Mouse (Mus musculus) CH12.LX (cell line): ENCODE data around the gene Mrpl54. TPM values are rescaled to one million over a fixed set of nuclear protein-coding genes. Genes with fewer than 3 reads are reported as not detected.

Experiments
- DNase-seq: peaks from one replicate; pipeline ENCODE4 v3.0.0-alpha.2; 2013; ENCODE audit errors: extremely low read depth
- H3K27ac ChIP-seq: 2 replicates; pipeline ENCODE4 v1.5.1; 2012; ENCODE audit warnings: low read depth, mild to moderate bottlenecking, control low read depth, moderate library complexity; ENCODE audit not compliant: insufficient read depth
- H3K27me3 ChIP-seq: replicated peaks from 2 replicates; pipeline ENCODE3; 2012; ENCODE audit warnings: inconsistent platforms
- H3K36me3 ChIP-seq, 2 experiments: replicated peaks in 1 of 2; 2 replicates each; pipeline versions ENCODE3 to v1.6.1; 2012; ENCODE audit warnings: inconsistent platforms in 1 of 2, low read length in 1 of 2, mild to moderate bottlenecking in 1 of 2, mixed read lengths in 1 of 2, moderate library complexity in 1 of 2; ENCODE audit not compliant: control insufficient read depth in 1 of 2, insufficient read depth in 1 of 2
- H3K4me1 ChIP-seq, 2 experiments: 2 replicates each; pipeline ENCODE4 v1.6.1; 2012; ENCODE audit warnings: inconsistent platforms in 1 of 2, moderate library complexity in 1 of 2; ENCODE audit not compliant: insufficient read depth in 2 of 2, control insufficient read depth in 1 of 2
- H3K4me2 ChIP-seq: 2 replicates; pipeline ENCODE4 v1.6.1; 2012; ENCODE audit warnings: low read depth, mild to moderate bottlenecking, control low read depth; ENCODE audit not compliant: poor library complexity, insufficient read depth, severe bottlenecking
- H3K4me3 ChIP-seq, 3 experiments: fragments of 150-350 bp in 1 of 3; sonication (generic) in 1 of 3; replicated peaks in 1 of 3; 2 replicates each; pipeline versions ENCODE3 to v1.5.1; 2011 to 2012; ENCODE audit warnings: low read depth in 2 of 3, low read length in 2 of 3, mild to moderate bottlenecking in 2 of 3, moderate library complexity in 2 of 3, control low read depth in 1 of 3, improper control_type of control experiment in 1 of 3, inconsistent platforms in 1 of 3, mixed read lengths in 1 of 3; ENCODE audit not compliant: poor library complexity in 1 of 3
- H3K79me2 ChIP-seq: replicated peaks from 2 replicates; pipeline ENCODE4 v1.6.1; 2012; ENCODE audit warnings: mild to moderate bottlenecking, moderate library complexity; ENCODE audit not compliant: control insufficient read depth, poor library complexity, insufficient read depth, severe bottlenecking; ENCODE audit errors: extremely low read depth
- H3K9ac ChIP-seq: 2 replicates; pipeline ENCODE4 v1.6.1; 2012; ENCODE audit warnings: low read depth, mild to moderate bottlenecking, control low read depth, moderate library complexity; ENCODE audit not compliant: insufficient read depth
- H3K9me3 ChIP-seq: replicated peaks from 2 replicates; pipeline ENCODE3; 2012; ENCODE audit warnings: low read length, inconsistent platforms, mixed read lengths
- BHLHE40 ChIP-seq: IDR thresholded peaks from 2 replicates; pipeline ENCODE4 v1.6.1; 2011; ENCODE audit warnings: mild to moderate bottlenecking, low read depth, low read length, improper control_type of control experiment
- CHD1 ChIP-seq: IDR thresholded peaks from 2 replicates; pipeline ENCODE4 v1.6.1; 2012; ENCODE audit warnings: low read depth, low read length, improper control_type of control experiment, inconsistent platforms
- EP300 ChIP-seq: IDR thresholded peaks from 2 replicates; pipeline ENCODE4 v1.6.1; 2011; ENCODE audit warnings: low read length, improper control_type of control experiment
- ETS1 ChIP-seq: conservative IDR thresholded peaks from 2 replicates; pipeline ENCODE4 v1.6.1; 2012; ENCODE audit warnings: low read depth, mild to moderate bottlenecking, inconsistent platforms, low read length, improper control_type of control experiment, moderate library complexity
- GABPA ChIP-seq: IDR thresholded peaks from 2 replicates; pipeline ENCODE4 v1.6.1; 2012; ENCODE audit warnings: low read depth, low read length, improper control_type of control experiment, inconsistent platforms; ENCODE audit not compliant: insufficient replicate concordance
- IRF4 ChIP-seq: IDR thresholded peaks from 2 replicates; pipeline ENCODE4 v1.6.1; 2014; ENCODE audit warnings: low read depth, mild to moderate bottlenecking, inconsistent platforms, low read length, improper control_type of control experiment
- JUN ChIP-seq: IDR thresholded peaks from 2 replicates; pipeline ENCODE4 v1.6.1; 2011; ENCODE audit warnings: low read depth, mild to moderate bottlenecking, low read length, improper control_type of control experiment, moderate library complexity; ENCODE audit not compliant: insufficient read depth
- MAX ChIP-seq: IDR thresholded peaks from 2 replicates; pipeline ENCODE4 v1.6.1; 2011; ENCODE audit warnings: low read length, improper control_type of control experiment
- MAZ ChIP-seq: IDR thresholded peaks from 2 replicates; pipeline ENCODE4 v1.6.1; 2012; ENCODE audit warnings: low read depth, mild to moderate bottlenecking, inconsistent platforms, low read length, improper control_type of control experiment, moderate library complexity
- MEF2A ChIP-seq: IDR thresholded peaks from 2 replicates; pipeline ENCODE4 v1.6.1; 2014; ENCODE audit warnings: low read depth, mild to moderate bottlenecking, inconsistent platforms, low read length, improper control_type of control experiment, borderline replicate concordance
- MXI1 ChIP-seq: IDR thresholded peaks from 2 replicates; pipeline ENCODE4 v1.6.1; 2011; ENCODE audit warnings: mild to moderate bottlenecking, low read depth, low read length, improper control_type of control experiment
- PAX5 ChIP-seq: IDR thresholded peaks from 2 replicates; pipeline ENCODE4 v1.6.1; 2012; ENCODE audit warnings: low read length, inconsistent platforms, mixed read lengths
- POLR2A ChIP-seq: IDR thresholded peaks from 2 replicates; pipeline ENCODE4 v1.6.1; 2011; ENCODE audit warnings: low read depth, mild to moderate bottlenecking, improper control_type of control experiment, low read length
- POLR2AphosphoS2 ChIP-seq: IDR thresholded peaks from 2 replicates; pipeline ENCODE4 v1.6.1; 2011; ENCODE audit warnings: low read depth, low read length, improper control_type of control experiment
- SIN3A ChIP-seq: IDR thresholded peaks from 2 replicates; pipeline ENCODE4 v1.6.1; 2012; ENCODE audit warnings: low read length, improper control_type of control experiment, inconsistent platforms
- TCF12 ChIP-seq: IDR thresholded peaks from 2 replicates; pipeline ENCODE4 v1.6.1; 2014; ENCODE audit warnings: low read depth, mild to moderate bottlenecking, inconsistent platforms, low read length, improper control_type of control experiment
- UBTF ChIP-seq: IDR thresholded peaks from 2 replicates; pipeline ENCODE4 v1.6.1; 2012; ENCODE audit warnings: low read depth, mild to moderate bottlenecking, inconsistent platforms, low read length, improper control_type of control experiment, moderate library complexity
- USF1 ChIP-seq: IDR thresholded peaks from 2 replicates; pipeline ENCODE4 v1.6.1; 2014; ENCODE audit warnings: low read depth, mild to moderate bottlenecking, inconsistent platforms, low read length, improper control_type of control experiment
- ZKSCAN1 ChIP-seq: IDR thresholded peaks from 2 replicates; pipeline ENCODE4 v1.6.1; 2012; ENCODE audit warnings: low read depth, inconsistent platforms, low read length, improper control_type of control experiment, borderline replicate concordance
- ZMIZ1 ChIP-seq: IDR thresholded peaks from 2 replicates; pipeline ENCODE4 v1.6.1; 2012; ENCODE audit warnings: low read depth, mild to moderate bottlenecking, inconsistent platforms, low read length, improper control_type of control experiment
- ZNF384 ChIP-seq: IDR thresholded peaks from 2 replicates; pipeline ENCODE4 v1.6.1; 2012; ENCODE audit warnings: low read depth, low read length, improper control_type of control experiment, inconsistent platforms
- dilution Hi-C: fragments of 300-500 bp; cut with MboI; formaldehyde crosslinking; loops from 2 replicates; pipeline ENCODE4 v1.14.3; 2020; ENCODE audit warnings: low sequenced_read_pairs; ENCODE audit not compliant: extremely low pct_unique_long_range_greater_than_20kb, extremely low pct_ligation_motif_present
- in situ Hi-C: fragments of 300-500 bp; cut with MboI; formaldehyde crosslinking; loops from 3 replicates; pipeline ENCODE4 v1.14.3; 2019; ENCODE audit warnings: low sequenced_read_pairs, low pct_ligation_motif_present, low pct_unique_long_range_greater_than_20kb, mixed read lengths
- polyA plus RNA-seq: library from polyadenylated mRNA; unstranded; fragments of >175 nt; gene quantifications from 2 replicates; pipeline ENCODE4 v1.2.1, GENCODE M21; 2012; ENCODE audit warnings: low read depth; ENCODE audit not compliant: insufficient read length
- total RNA-seq, 2 experiments: library from RNA; depleted of rRNA; stranded (reverse); fragments of 300-350 nt in 1 of 2; fragments of >200 nt in 1 of 2; gene quantifications; 2 replicates each; pipeline ENCODE4 v1.2.3; 2012 to 2014

The Mrpl54 gene
- total and polyA plus RNA-seq, 3 experiments: 104 to 167 (median 128) TPM

DNA sequence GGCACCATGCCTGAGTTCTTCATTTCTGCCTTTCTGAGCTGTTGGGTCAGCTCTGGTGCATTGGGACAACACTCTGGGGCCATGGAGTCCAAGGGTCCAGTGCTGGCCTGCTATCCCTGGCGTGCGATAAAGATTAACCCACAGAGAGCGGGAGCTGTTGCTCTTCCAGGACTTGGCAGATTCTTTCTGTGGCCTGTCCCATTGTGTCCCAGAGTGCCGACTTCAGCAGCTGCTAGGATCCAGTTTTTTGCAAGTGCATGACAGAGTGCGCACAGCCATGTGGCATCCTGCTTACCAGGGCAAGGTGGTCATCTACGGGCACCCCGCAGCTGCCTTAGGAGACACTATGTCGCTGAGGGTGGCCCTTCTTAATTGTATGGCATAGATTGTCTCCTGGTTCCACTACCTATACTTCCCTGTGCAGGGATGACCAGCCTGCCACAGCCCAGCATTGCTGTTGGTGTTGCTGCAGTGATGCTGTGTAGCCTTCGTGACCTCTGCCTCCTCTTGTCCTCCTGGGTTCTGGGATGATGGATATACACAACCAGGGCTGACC, 33.7 kb upstream of the Mrpl54 start:
- peaks cover 3 to 27% of the 10 kb centered on the region in 2 experiments for H3K36me3 ChIP-seq
- TF ChIP-seq MAZ: no peak
- peak; percentile 35; the same call in 1 of the 2 replicates for TF ChIP-seq MAX
- no peak for TF ChIP-seq ZNF384
- 0 out of 2 replicates have a peak, but pooled peaks have one; percentile 28 for TF ChIP-seq UBTF
- H3K9ac ChIP-seq: no peak overlapping the region
- H3K9me3 ChIP-seq: no peaks in the 10 kb centered on the region
- in situ Hi-C loops: no loop called here
- H3K79me2 ChIP-seq: peaks cover 59% of the 10 kb centered on the region
- peak overlapping the region in 1 of 3 experiments; percentile 8 for H3K4me3 ChIP-seq
- H3K27me3 ChIP-seq: no peaks in the 10 kb centered on the region
- dilution Hi-C loops: no loop called here
- DNase-seq: no peak
- peaks cover 75 to 97% of the 10 kb centered on the region in 2 experiments for H3K4me1 ChIP-seq
- H3K4me2 ChIP-seq: no peak overlapping the region; the same call in 1 of the 2 replicates
- peak overlapping the region; percentile 87 for H3K27ac ChIP-seq

- Histone ChIP-seq H3K4me1 (peaks cover 78 to 98% of the 10 kb centered on the region in 2 experiments), H3K4me2 (no peak overlapping the region)
Observed at GRCm38 (mm10) chr10:81299585-81300351, 33.0 kb upstream of the Mrpl54 start.

GRCm38 (mm10) chr10:81298369-81299100, 31.8 kb upstream of the Mrpl54 start:
- peak overlapping the region; percentile 87 for H3K27ac ChIP-seq
- TF ChIP-seq CHD1: no peak
- TF ChIP-seq BHLHE40: peak; percentile 78
- TF ChIP-seq MEF2A: peak; percentile 89; the same call in 1 of the 2 replicates
- no peak for TF ChIP-seq GABPA
- no peak for TF ChIP-seq POLR2AphosphoS2
- no peak for TF ChIP-seq PAX5
- peak; percentile 98 for TF ChIP-seq EP300
- peak; percentile 85 for TF ChIP-seq ETS1
- no peak for TF ChIP-seq USF1
- no peak for TF ChIP-seq ZKSCAN1
- TF ChIP-seq POLR2A: peak; percentile 28; the same call in 1 of the 2 replicates
- TF ChIP-seq MAZ: 0 out of 2 replicates have a peak, but pooled peaks have one; percentile 30
- peak; percentile 97 for TF ChIP-seq TCF12
- TF ChIP-seq ZNF384: no peak
- TF ChIP-seq UBTF: no peak
- peak; percentile 96 for TF ChIP-seq IRF4

More at GRCm38 (mm10) chr10:81299585-81300351, 33.0 kb upstream of the Mrpl54 start:
- Histone ChIP-seq H3K36me3 (peaks cover 0 to 28% of the 10 kb centered on the region in 2 experiments), H3K79me2 (peaks cover 65% of the 10 kb centered on the region), H3K27ac (peak overlapping the region; percentile 87), H3K4me3 (no peak overlapping the region), H3K9ac (no peak overlapping the region), H3K27me3 (no peaks in the 10 kb centered on the region), H3K9me3 (no peaks in the 10 kb centered on the region)
- in situ Hi-C loops (no loop called here), dilution Hi-C loops (no loop called here)
- DNase-seq: no peak
- no peak for TF ChIP-seq MXI1
- no peak for TF ChIP-seq SIN3A
- TF ChIP-seq ZMIZ1: no peak
- TF ChIP-seq MEF2A: no peak
- no peak for TF ChIP-seq JUN
- TF ChIP-seq MAX: no peak
- TF ChIP-seq MAZ: no peak
- no peak for TF ChIP-seq EP300
- TF ChIP-seq IRF4: no peak
- TF ChIP-seq ETS1: no peak
- TF ChIP-seq TCF12: no peak

More at GRCm38 (mm10) chr10:81298369-81299100, 31.8 kb upstream of the Mrpl54 start:
- Histone ChIP-seq H3K9ac (no peak overlapping the region), H3K4me1 (peaks cover 75 to 99% of the 10 kb centered on the region in 2 experiments), H3K9me3 (no peaks in the 10 kb centered on the region), H3K4me3 (peak overlapping the region in 1 of 3 experiments; percentile 33), H3K79me2 (peaks cover 75% of the 10 kb centered on the region), H3K4me2 (peak overlapping the region; percentile 77; the same call in 1 of the 2 replicates), H3K36me3 (peaks cover 0 to 32% of the 10 kb centered on the region in 2 experiments), H3K27me3 (no peaks in the 10 kb centered on the region)
- in situ Hi-C loops (no loop called here), dilution Hi-C loops (no loop called here)
- DNase-seq: peak; percentile 86
